Mouse (Mus musculus): ENCODE results near the gene Tomm40l. TPM values are rescaled to one million over a fixed set of nuclear protein-coding genes. Genes with fewer than 3 reads are reported as not detected.

Tomm40l gene
- polyA plus RNA-seq (2014; fragmentation: Illumina TruSeq; extraction: RNeasy Lipid Tissue Mini Kit (QIAGEN cat#74804); ENCODE audit: low read depth, low replicate concordance), result 1.2 TPM

DNA sequence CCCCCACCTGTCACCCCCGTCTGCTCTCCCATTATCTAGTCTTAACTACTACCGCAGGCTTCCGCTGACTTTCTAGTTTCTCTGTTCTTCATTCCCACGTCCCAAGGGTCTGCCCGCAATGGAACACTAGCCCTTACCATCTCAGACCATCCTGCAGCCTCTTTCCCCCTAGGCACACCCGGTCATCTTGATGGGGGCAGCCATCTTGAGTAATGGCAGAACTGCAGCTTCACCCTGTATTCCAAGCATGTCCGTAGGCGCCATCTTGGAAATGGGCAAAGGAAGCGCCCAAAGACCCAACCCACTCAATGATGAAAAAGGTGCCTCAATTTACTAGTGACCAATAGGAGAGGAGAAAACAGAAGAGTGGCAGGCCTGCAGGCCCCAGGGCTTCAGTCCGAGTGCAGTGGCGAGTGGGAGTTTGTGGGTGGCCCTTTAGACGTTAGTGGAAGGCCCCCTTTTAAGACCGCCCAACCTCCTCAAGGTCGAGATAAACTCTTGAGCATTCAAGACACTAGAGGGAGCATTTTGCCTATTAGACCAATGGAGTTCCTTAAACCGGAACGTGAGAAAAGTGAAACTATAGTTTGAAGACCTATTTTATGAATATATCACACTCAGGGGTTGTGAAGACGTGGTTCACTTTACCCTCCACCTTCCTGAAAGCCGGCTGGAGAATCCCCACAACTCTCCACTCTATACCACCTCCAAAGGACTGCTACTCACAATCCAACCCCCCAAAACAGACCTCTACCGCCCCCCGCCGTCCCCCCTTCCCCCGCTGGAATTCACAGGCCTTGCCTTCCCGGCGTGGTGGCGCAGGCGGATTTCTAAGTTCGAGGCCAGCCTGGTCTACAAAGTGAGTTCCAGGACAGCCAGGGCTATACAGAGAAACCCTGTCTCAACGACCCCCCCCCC, at the start of gene Tomm40l:
Tomm40l (minus strand) TSS at position 277 of the 918 bp plus-strand sequence.

DNA sequence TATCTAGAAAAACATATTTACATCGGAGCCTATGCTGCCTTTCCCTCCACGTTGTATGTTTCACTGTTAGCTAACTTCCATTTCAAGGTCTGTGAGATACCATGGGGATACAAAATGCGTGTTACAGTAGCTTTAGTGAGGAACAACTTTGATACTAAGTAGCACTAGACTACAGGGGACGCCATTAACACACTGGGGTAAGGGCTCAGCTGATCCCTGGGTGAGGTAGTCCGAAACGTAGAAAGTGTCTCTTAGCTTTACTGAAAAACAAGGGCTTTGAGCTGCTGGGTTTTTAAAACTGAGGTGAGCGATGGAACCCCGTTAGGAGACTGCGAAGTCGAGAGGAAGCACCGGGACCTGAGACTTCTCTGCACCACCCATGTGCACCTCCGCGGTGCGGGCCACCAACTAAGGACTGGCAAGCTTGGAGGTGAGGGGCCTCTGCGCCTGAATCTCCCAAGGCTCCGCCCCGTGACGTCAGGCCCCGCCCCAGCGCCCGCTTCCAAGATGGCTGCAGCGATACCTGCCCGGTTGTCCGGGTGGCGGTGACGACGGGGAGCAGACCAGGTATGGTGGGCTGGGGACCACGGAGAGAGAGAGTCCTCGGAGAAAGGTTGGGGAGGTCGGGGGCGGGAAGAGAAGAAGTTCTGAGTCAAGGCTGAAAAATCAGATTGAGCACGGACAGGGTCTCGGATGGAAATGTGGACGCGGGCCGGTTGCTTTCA, 47.7 kb upstream of the Tomm40l start, which contains the start of gene B4galt3:
B4galt3 (plus strand) TSS at position 481 of the 725 bp plus-strand sequence.

DNA sequence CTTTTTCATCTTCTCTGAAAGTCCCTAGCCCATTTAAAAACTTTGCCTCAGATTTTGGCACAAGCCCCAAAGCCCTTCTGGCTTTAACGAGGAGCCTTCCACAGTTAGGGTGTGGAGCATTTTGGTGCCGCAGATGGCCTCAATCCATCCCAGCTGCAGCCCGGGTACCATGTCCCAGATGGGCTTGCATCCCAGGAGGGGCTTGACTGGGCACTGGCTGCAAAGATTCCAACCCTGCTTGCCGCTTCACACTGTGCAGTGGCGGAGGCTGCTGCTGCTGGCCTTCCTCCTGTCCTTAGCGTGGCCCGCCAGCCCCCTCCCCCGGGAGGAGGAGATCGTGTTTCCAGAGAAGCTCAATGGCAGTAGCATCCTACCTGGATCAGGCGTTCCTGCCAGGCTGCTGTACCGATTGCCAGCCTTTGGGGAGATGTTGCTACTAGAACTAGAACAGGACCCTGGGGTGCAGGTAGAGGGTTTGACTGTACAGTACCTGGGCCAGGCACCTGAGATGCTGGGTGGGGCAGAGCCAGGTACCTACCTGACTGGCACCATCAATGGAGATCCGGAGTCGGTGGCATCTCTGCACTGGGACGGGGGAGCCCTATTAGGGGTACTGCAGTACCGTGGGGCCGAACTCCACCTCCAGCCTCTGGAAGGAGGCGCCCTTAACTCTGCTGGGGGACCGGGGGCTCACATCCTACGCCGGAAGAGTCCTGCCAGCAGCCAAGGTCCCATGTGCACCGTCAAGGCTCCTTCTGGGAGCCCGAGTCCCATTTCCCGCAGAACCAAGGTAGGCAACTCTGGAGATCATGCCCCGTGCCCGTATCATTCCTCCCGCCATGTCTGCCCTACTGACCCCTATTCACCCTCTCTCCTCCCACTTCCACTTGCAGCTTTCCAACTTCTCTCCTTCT, 28.6 kb upstream of the Tomm40l start, which contains the start of gene Ndufs2:
Ndufs2 (minus strand) TSS at position 709 of the 914 bp plus-strand sequence.

GRCm38 (mm10) chr1:171249913-171250600, 27.7 kb upstream of the Tomm40l start, which contains the start of gene Adamts4:
TSS of gene Adamts4 (plus strand) at chr1:171250421.

DNA sequence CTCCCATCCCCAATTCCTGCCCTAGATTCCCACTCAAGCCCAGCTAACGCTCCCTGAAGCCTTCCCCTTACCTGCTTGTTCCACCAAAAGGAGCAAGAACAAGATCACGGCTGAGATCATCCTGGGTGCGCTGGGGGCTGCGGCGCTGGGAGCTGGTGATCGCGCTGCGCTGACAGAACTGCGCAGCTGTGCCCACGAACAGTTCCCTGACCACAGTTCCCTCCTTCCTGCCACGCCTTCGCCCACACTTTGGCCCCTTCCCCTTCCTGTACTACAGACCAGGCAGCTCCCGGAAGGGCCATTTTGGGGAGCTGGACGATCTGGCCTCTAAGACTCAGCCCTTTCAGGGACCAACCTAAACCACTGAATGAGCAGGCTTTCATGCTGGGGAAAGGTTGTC, 11.8 kb upstream of the Tomm40l start, which contains the start of gene Fcer1g:
Fcer1g (minus strand) TSS at position 240 of the 400 bp plus-strand sequence.

GRCm38 (mm10) chr1:171224857-171225256, 2.5 kb upstream of the Tomm40l start, which contains the start of gene Apoa2:
TSS of gene Apoa2 (plus strand) at chr1:171225054.

DNA sequence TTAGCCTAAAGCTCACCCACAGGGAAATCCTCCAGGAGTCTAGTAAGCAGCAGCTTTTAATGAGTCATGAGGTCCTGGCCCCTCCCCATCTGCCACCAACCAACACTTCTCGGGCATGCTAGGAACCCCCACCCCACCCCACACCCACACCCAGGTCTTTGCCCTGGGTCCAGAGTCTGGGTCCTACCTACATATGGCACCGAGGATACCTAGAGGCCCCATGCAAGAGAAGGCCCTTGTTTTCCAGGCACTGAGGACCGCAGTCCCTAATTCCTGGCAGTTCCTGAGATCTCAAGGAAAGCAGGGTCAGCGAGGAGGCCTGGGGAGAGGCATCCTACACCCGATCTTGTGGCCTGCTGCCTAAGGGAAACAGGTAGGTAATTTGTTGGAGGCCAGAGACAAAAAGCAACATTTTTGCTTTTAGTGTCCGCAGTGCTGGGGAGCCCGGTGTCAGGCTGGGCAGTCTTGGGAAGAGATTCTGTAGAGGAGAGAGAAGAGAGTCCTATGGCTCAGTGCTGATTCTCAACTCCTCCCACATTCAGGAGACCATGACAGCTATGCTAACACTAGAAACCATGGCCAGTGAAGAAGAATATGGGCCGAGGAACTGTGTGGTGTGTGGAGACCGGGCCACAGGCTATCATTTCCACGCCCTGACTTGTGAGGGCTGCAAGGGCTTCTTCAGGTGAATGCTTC, 8.4 kb downstream of the Tomm40l start, which contains the start of gene Nr1i3:
Nr1i3 (plus strand) TSS at position 170 of the 696 bp plus-strand sequence.

GRCm38 (mm10) chr1:171195887-171196397, 26.4 kb downstream of the Tomm40l start, which contains the start of gene Pcp4l1:
TSS of gene Pcp4l1 (minus strand) at chr1:171196268.

Other genes starting within 250 kb of the Tomm40l start
- gene Fcgr2b, start 246.0 kb downstream of the Tomm40l start, polyA plus RNA-seq (2014; fragmentation: Illumina TruSeq; extraction: RNeasy Lipid Tissue Mini Kit (QIAGEN cat#74804); ENCODE audit: low read depth, low replicate concordance), result 106 TPM
- 6.3 TPM for gene Fcgr4, start 203.6 kb downstream of the Tomm40l start, polyA plus RNA-seq (2014; fragmentation: Illumina TruSeq; extraction: RNeasy Lipid Tissue Mini Kit (QIAGEN cat#74804); ENCODE audit: low read depth, low replicate concordance)
- 5.2 TPM for gene Fcgr3, start 157.6 kb downstream of the Tomm40l start, polyA plus RNA-seq (2014; fragmentation: Illumina TruSeq; extraction: RNeasy Lipid Tissue Mini Kit (QIAGEN cat#74804); ENCODE audit: low read depth, low replicate concordance)
- 1.9 TPM for gene Cfap126, start 108.6 kb downstream of the Tomm40l start, polyA plus RNA-seq (2014; fragmentation: Illumina TruSeq; extraction: RNeasy Lipid Tissue Mini Kit (QIAGEN cat#74804); ENCODE audit: low read depth, low replicate concordance)
- gene Sdhc, start 71.9 kb downstream of the Tomm40l start, polyA plus RNA-seq (2014; fragmentation: Illumina TruSeq; extraction: RNeasy Lipid Tissue Mini Kit (QIAGEN cat#74804); ENCODE audit: low read depth, low replicate concordance), result 115 TPM
- not detected for gene Mpz, start 71.8 kb downstream of the Tomm40l start, polyA plus RNA-seq (2014; fragmentation: Illumina TruSeq; extraction: RNeasy Lipid Tissue Mini Kit (QIAGEN cat#74804); ENCODE audit: low read depth, low replicate concordance)
- gene Pcp4l1, start 26.2 kb downstream of the Tomm40l start, polyA plus RNA-seq (2014; fragmentation: Illumina TruSeq; extraction: RNeasy Lipid Tissue Mini Kit (QIAGEN cat#74804); ENCODE audit: low read depth, low replicate concordance), result 14.7 TPM
- gene Nr1i3, start 8.5 kb downstream of the Tomm40l start, polyA plus RNA-seq (2014; fragmentation: Illumina TruSeq; extraction: RNeasy Lipid Tissue Mini Kit (QIAGEN cat#74804); ENCODE audit: low read depth, low replicate concordance), result 117 TPM
- 7,804 TPM for gene Apoa2, start 2.5 kb upstream of the Tomm40l start, polyA plus RNA-seq (2014; fragmentation: Illumina TruSeq; extraction: RNeasy Lipid Tissue Mini Kit (QIAGEN cat#74804); ENCODE audit: low read depth, low replicate concordance)
- gene Fcer1g, start 11.9 kb upstream of the Tomm40l start, polyA plus RNA-seq (2014; fragmentation: Illumina TruSeq; extraction: RNeasy Lipid Tissue Mini Kit (QIAGEN cat#74804); ENCODE audit: low read depth, low replicate concordance), result 20.2 TPM
- not detected for gene Adamts4, start 27.9 kb upstream of the Tomm40l start, polyA plus RNA-seq (2014; fragmentation: Illumina TruSeq; extraction: RNeasy Lipid Tissue Mini Kit (QIAGEN cat#74804); ENCODE audit: low read depth, low replicate concordance)
- gene Ndufs2, start 28.9 kb upstream of the Tomm40l start, polyA plus RNA-seq (2014; fragmentation: Illumina TruSeq; extraction: RNeasy Lipid Tissue Mini Kit (QIAGEN cat#74804); ENCODE audit: low read depth, low replicate concordance), result 74.6 TPM
- 3.7 TPM for gene B4galt3, start 47.8 kb upstream of the Tomm40l start, polyA plus RNA-seq (2014; fragmentation: Illumina TruSeq; extraction: RNeasy Lipid Tissue Mini Kit (QIAGEN cat#74804); ENCODE audit: low read depth, low replicate concordance)
- 6.1 TPM for gene Ppox, start 58.7 kb upstream of the Tomm40l start, polyA plus RNA-seq (2014; fragmentation: Illumina TruSeq; extraction: RNeasy Lipid Tissue Mini Kit (QIAGEN cat#74804); ENCODE audit: low read depth, low replicate concordance)
- 10.9 TPM for gene Usp21, start 65.5 kb upstream of the Tomm40l start, polyA plus RNA-seq (2014; fragmentation: Illumina TruSeq; extraction: RNeasy Lipid Tissue Mini Kit (QIAGEN cat#74804); ENCODE audit: low read depth, low replicate concordance)
- gene Ufc1, start 72.5 kb upstream of the Tomm40l start, polyA plus RNA-seq (2014; fragmentation: Illumina TruSeq; extraction: RNeasy Lipid Tissue Mini Kit (QIAGEN cat#74804); ENCODE audit: low read depth, low replicate concordance), result 85.2 TPM
- gene Dedd, start 106.6 kb upstream of the Tomm40l start, polyA plus RNA-seq (2014; fragmentation: Illumina TruSeq; extraction: RNeasy Lipid Tissue Mini Kit (QIAGEN cat#74804); ENCODE audit: low read depth, low replicate concordance), result 7.6 TPM
- 61.0 TPM for gene Nit1, start 123.1 kb upstream of the Tomm40l start, polyA plus RNA-seq (2014; fragmentation: Illumina TruSeq; extraction: RNeasy Lipid Tissue Mini Kit (QIAGEN cat#74804); ENCODE audit: low read depth, low replicate concordance)
- 29.2 TPM for gene Pfdn2, start 123.2 kb upstream of the Tomm40l start, polyA plus RNA-seq (2014; fragmentation: Illumina TruSeq; extraction: RNeasy Lipid Tissue Mini Kit (QIAGEN cat#74804); ENCODE audit: low read depth, low replicate concordance)
- not detected for gene Klhdc9, start 138.3 kb upstream of the Tomm40l start, polyA plus RNA-seq (2014; fragmentation: Illumina TruSeq; extraction: RNeasy Lipid Tissue Mini Kit (QIAGEN cat#74804); ENCODE audit: low read depth, low replicate concordance)
- gene Nectin4, start 147.6 kb upstream of the Tomm40l start, polyA plus RNA-seq (2014; fragmentation: Illumina TruSeq; extraction: RNeasy Lipid Tissue Mini Kit (QIAGEN cat#74804); ENCODE audit: low read depth, low replicate concordance), result not detected
- gene Arhgap30, start 166.4 kb upstream of the Tomm40l start, polyA plus RNA-seq (2014; fragmentation: Illumina TruSeq; extraction: RNeasy Lipid Tissue Mini Kit (QIAGEN cat#74804); ENCODE audit: low read depth, low replicate concordance), result 1.6 TPM
- gene Usf1, start 188.8 kb upstream of the Tomm40l start, polyA plus RNA-seq (2014; fragmentation: Illumina TruSeq; extraction: RNeasy Lipid Tissue Mini Kit (QIAGEN cat#74804); ENCODE audit: low read depth, low replicate concordance), result 2.3 TPM
- 10.0 TPM for gene Tstd1, start 196.4 kb upstream of the Tomm40l start, polyA plus RNA-seq (2014; fragmentation: Illumina TruSeq; extraction: RNeasy Lipid Tissue Mini Kit (QIAGEN cat#74804); ENCODE audit: low read depth, low replicate concordance)
- gene F11r, start 215.0 kb upstream of the Tomm40l start, polyA plus RNA-seq (2014; fragmentation: Illumina TruSeq; extraction: RNeasy Lipid Tissue Mini Kit (QIAGEN cat#74804); ENCODE audit: low read depth, low replicate concordance), result 33.1 TPM